Mouse (Mus musculus): ENCODE measurements around the gene Msrb3. TPM values are rescaled to one million over a fixed set of nuclear protein-coding genes. Genes with fewer than 3 reads are reported as not detected.

Gene Msrb3
- polyA plus RNA-seq (2015; fragmentation: Nextera tagmentation; extraction: Ambion mirVana), result 13.7 and 15.4 TPM in 2 replicates

DNA sequence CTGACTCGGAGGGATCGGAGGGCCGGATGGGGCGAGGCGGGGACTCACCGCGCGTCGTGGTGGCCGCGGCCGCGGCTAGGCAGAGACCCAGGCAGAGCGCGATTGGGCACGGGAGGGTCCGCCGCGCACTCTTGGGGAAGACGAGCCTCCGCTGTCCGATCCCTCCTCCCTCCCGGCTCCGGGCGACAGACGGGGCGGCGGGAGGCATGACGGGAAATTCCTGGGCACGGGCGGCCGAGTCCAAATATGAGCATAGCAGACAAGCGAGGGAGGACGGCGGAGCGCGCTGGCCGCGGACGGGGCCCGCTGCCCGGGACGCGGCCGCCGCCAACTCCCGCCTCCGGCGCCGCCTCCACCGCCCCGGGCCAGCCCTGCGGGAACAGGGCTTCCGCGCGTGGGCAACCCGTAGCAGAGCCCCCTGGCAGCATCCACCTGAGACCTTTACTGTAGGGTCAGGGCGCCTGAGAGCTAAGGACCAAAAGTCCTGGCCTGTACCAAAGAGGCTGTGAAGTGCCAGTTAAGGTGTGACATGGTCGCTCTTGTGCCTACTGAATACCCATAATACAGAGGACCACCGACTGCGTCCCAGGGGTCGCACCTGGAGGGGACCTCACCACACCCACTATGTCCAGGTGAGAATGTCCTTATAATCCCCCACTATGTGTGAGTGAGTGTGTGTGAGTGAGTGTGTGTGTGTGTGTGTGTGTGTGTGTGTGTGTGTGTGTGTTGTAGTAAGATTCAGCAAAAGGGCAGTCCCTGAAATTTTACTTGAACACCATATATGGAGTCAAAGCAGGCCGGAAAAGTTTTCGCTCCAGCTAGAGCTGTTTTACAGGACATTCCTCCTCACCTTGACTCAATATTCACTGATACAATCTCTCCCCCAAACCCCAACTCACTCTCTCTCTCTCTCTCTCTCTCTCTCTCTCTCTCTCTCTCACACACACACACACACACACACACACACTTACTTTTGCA, at the start of gene Msrb3:
Gene Msrb3 (minus strand): TSS at position 317 of the 978 bp plus-strand sequence.

Other genes starting within 250 kb of the Msrb3 start
- gene Lemd3, start 80.2 kb upstream of the Msrb3 start, polyA plus RNA-seq (2015; fragmentation: Nextera tagmentation; extraction: Ambion mirVana), result 1.3 and 1.5 TPM in 2 replicates
- 1.9 and 5.6 TPM in 2 replicates for gene Wif1, start 134.9 kb upstream of the Msrb3 start, polyA plus RNA-seq (2015; fragmentation: Nextera tagmentation; extraction: Ambion mirVana)